Mouse (Mus musculus) bone marrow, adult 2 months (tissue): ENCODE data around the gene Polr2e. TPM values are rescaled to one million over a fixed set of nuclear protein-coding genes. Genes with fewer than 3 reads are reported as not detected.

Experiments used
- H3K27ac ChIP-seq: fragments of 200-500 bp; 2 replicates; pipeline ENCODE4 v1.5.1; 2012; ENCODE audit warnings: low read depth, mild to moderate bottlenecking, control low read depth, inconsistent platforms, low read length; ENCODE audit not compliant: control insufficient read depth, poor library complexity, insufficient read depth
- H3K4me1 ChIP-seq: fragments of 200-500 bp; 2 replicates; pipeline ENCODE4 v1.6.1; 2011; ENCODE audit warnings: low read length; ENCODE audit not compliant: control insufficient read depth, insufficient read depth
- H3K4me3 ChIP-seq: fragments of 200-500 bp; replicated peaks from 2 replicates; pipeline ENCODE3; 2011; ENCODE audit warnings: mild to moderate bottlenecking, low read depth, low read length, control low read depth; ENCODE audit not compliant: control insufficient read depth
- CTCF ChIP-seq: fragments of 200-500 bp; IDR thresholded peaks from 2 replicates; pipeline ENCODE4 v1.5.1; 2011; ENCODE audit warnings: low read length, control low read depth; ENCODE audit not compliant: control insufficient read depth, insufficient read depth
- POLR2A ChIP-seq: fragments of 200-500 bp; IDR thresholded peaks from 2 replicates; pipeline ENCODE4 v1.6.1; 2011; ENCODE audit warnings: low read depth, mild to moderate bottlenecking, control low read depth, low read length, borderline replicate concordance; ENCODE audit not compliant: control insufficient read depth
- WGBS: fragments of 180-500 bp; shearing (Covaris S2); methylation state at CpG from one replicate; pipeline ENCODE4 v1.1.7; 2018; 5-methylcytosine and 5-hydroxymethylcytosine counted together
- polyA plus RNA-seq: library from polyadenylated mRNA; stranded (reverse); fragments of >200 nt; gene quantifications from 2 replicates; pipeline ENCODE4 v1.2.4, GENCODE M21; 2011; ENCODE audit warnings: low replicate concordance; ENCODE audit not compliant: missing spikeins, insufficient read depth, insufficient read length

The Polr2e gene
- polyA plus RNA-seq = 35.6 and 44.5 TPM in 2 replicates

- no peaks in the 10 kb centered on the region; the same call in 1 of the 2 replicates for H3K4me1 ChIP-seq
- H3K4me3 ChIP-seq = peak within 1 kb of the TSS; percentile 91
Measured at GRCm38 (mm10) chr10:80039559-80039979, at the start of gene Polr2e. TSS of gene Polr2e (minus strand) at chr10:80039795.

GRCm38 (mm10) chr10:80089146-80089545, 49.6 kb upstream of the Polr2e start:
- H3K4me3 ChIP-seq = no peak overlapping the region
- H3K27ac ChIP-seq = no peak overlapping the region
- TF ChIP-seq CTCF (no peak), POLR2A (no peak)
- 63% methylated on average over 4 of the region's 4 CpGs for WGBS
- H3K4me1 ChIP-seq = peaks cover 11% of the 10 kb centered on the region

More at GRCm38 (mm10) chr10:80039559-80039979, at the start of gene Polr2e:
- TF ChIP-seq CTCF = peak; percentile 8; the same call in 1 of the 2 replicates
- TF ChIP-seq POLR2A = peak; percentile 61; the same call in 1 of the 2 replicates
- under 1% methylated on average over 40 of the region's 40 CpGs for WGBS
- H3K27ac ChIP-seq = peak within 1 kb of the TSS; percentile 46

GRCm38 (mm10) chr10:80087483-80087882, 47.9 kb upstream of the Polr2e start:
- TF ChIP-seq CTCF = no peak
- no peak for TF ChIP-seq POLR2A
- peak overlapping the region; percentile 91 for H3K27ac ChIP-seq
- H3K4me3 ChIP-seq = no peak overlapping the region
- WGBS = 26% methylated on average over 8 of the region's 8 CpGs
- H3K4me1 ChIP-seq = peaks cover 11% of the 10 kb centered on the region

- peak overlapping the region; percentile 91 for H3K27ac ChIP-seq
- H3K4me3 ChIP-seq = peak overlapping the region; percentile 6
- 10% methylated on average over 3 of the region's 3 CpGs for WGBS
- TF ChIP-seq POLR2A (peak; percentile 12; the same call in 1 of the 2 replicates), CTCF (no peak)
- peaks cover 11% of the 10 kb centered on the region for H3K4me1 ChIP-seq
Measured at GRCm38 (mm10) chr10:80086847-80087246, 47.3 kb upstream of the Polr2e start.

- 66% methylated on average over 9 of the region's 9 CpGs for WGBS
- Histone ChIP-seq H3K4me1 (peaks cover 13% of the 10 kb centered on the region), H3K4me3 (no peak overlapping the region), H3K27ac (no peak overlapping the region)
- TF ChIP-seq CTCF (no peak), POLR2A (no peak)
Measured at GRCm38 (mm10) chr10:80084817-80085487, 45.4 kb upstream of the Polr2e start.

- peak; percentile 55; the same call in 1 of the 2 replicates for TF ChIP-seq CTCF
- TF ChIP-seq POLR2A = no peak
- WGBS = 62% methylated on average over 3 of the region's 3 CpGs
- Histone ChIP-seq H3K27ac (peak overlapping the region; percentile 79), H3K4me3 (no peak overlapping the region), H3K4me1 (peaks cover 4% of the 10 kb centered on the region)
Measured at GRCm38 (mm10) chr10:80081075-80081474, 41.5 kb upstream of the Polr2e start.

- peak overlapping the region; percentile 6 for H3K4me3 ChIP-seq
- no peak for TF ChIP-seq POLR2A
- TF ChIP-seq CTCF = no peak
- peak overlapping the region; percentile 79 for H3K27ac ChIP-seq
- peaks cover 8% of the 10 kb centered on the region for H3K4me1 ChIP-seq
- WGBS = 40% methylated on average over 16 of the region's 16 CpGs
Measured at GRCm38 (mm10) chr10:80080396-80081070, 40.9 kb upstream of the Polr2e start.

GRCm38 (mm10) chr10:80078366-80078765, 38.8 kb upstream of the Polr2e start:
- Histone ChIP-seq H3K4me1 (peaks cover 7% of the 10 kb centered on the region), H3K4me3 (no peak overlapping the region), H3K27ac (no peak overlapping the region)
- 90% methylated on average over 1 of the region's 1 CpGs for WGBS
- TF ChIP-seq CTCF = no peak
- no peak for TF ChIP-seq POLR2A
